Mouse (Mus musculus) thymus, adult 2 months (tissue): Measurements from ENCODE around the gene Kif2b. TPM values are rescaled to one million over a fixed set of nuclear protein-coding genes. Genes with fewer than 3 reads are reported as not detected.

Experiments
- DNase-seq: peaks from one replicate; pipeline ENCODE4 v3.0.0; 2021
- H3K27ac ChIP-seq: fragments of 200-500 bp; 2 replicates; pipeline ENCODE4 v1.5.1; 2012; ENCODE audit warnings: low read length, control low read depth; ENCODE audit not compliant: control insufficient read depth, insufficient read depth
- H3K27me3 ChIP-seq: fragments of 200-500 bp; 2 replicates; pipeline ENCODE4 v1.6.1; 2012; ENCODE audit warnings: mild to moderate bottlenecking, low read length, moderate library complexity, mixed read lengths; ENCODE audit not compliant: control insufficient read depth, insufficient read depth
- H3K36me3 ChIP-seq: fragments of 200-500 bp; 2 replicates; pipeline ENCODE4 v1.6.1; 2012; ENCODE audit warnings: mild to moderate bottlenecking, low read length, moderate library complexity; ENCODE audit not compliant: control insufficient read depth, insufficient read depth
- H3K4me1 ChIP-seq: fragments of 200-500 bp; replicated peaks from 2 replicates; pipeline ENCODE4 v1.6.1; 2012; ENCODE audit warnings: low read length; ENCODE audit not compliant: control insufficient read depth, insufficient read depth
- H3K4me3 ChIP-seq: fragments of 200-500 bp; 2 replicates; pipeline ENCODE4 v1.5.1; 2012; ENCODE audit warnings: mild to moderate bottlenecking, low read length, control low read depth, moderate library complexity; ENCODE audit not compliant: control insufficient read depth, insufficient read depth
- CTCF ChIP-seq: fragments of 200-500 bp; IDR thresholded peaks from 2 replicates; pipeline ENCODE4 v1.5.1; 2012; ENCODE audit warnings: mild to moderate bottlenecking, control low read depth, low read length, moderate library complexity, borderline replicate concordance; ENCODE audit not compliant: control insufficient read depth, poor library complexity, insufficient read depth; ENCODE audit errors: extremely low read depth
- POLR2A ChIP-seq: fragments of 200-500 bp; IDR thresholded peaks from 2 replicates; pipeline ENCODE4 v1.6.1; 2012; ENCODE audit warnings: mild to moderate bottlenecking, low read length, control low read depth, moderate library complexity; ENCODE audit not compliant: control insufficient read depth, poor library complexity, insufficient read depth; ENCODE audit errors: extremely low read depth
- WGBS: fragments of 180-500 bp; shearing (Covaris S2); methylation state at CpG from one replicate; pipeline ENCODE4 v1.1.7; 2018; 5-methylcytosine and 5-hydroxymethylcytosine counted together
- polyA plus RNA-seq: library from polyadenylated mRNA; depleted of rRNA; stranded (reverse); fragments of >200 nt; gene quantifications from 2 replicates; pipeline ENCODE4 v1.2.3, GENCODE M21; 2012; rRNA removed

Gene Kif2b
- polyA plus RNA-seq: not detected in 2 replicates

- WGBS: 89% methylated on average over 9 of the region's 9 CpGs
- no peak for DNase-seq
- TF ChIP-seq POLR2A (no peak), CTCF (no peak)
- Histone ChIP-seq H3K4me3 (no peak within 1 kb of the TSS), H3K27me3 (no peaks in the 10 kb centered on the region), H3K27ac (no peak within 1 kb of the TSS), H3K4me1 (no peaks in the 10 kb centered on the region), H3K36me3 (no peaks in the 10 kb centered on the region)
Measured at GRCm38 (mm10) chr11:91577317-91577716, at the start of gene Kif2b. Gene Kif2b (minus strand): TSS chr11:91577558.

GRCm38 (mm10) chr11:91593088-91593487 is 15.7 kb upstream of the Kif2b start:
- DNase-seq: no peak
- Histone ChIP-seq H3K27me3 (no peaks in the 10 kb centered on the region), H3K36me3 (no peaks in the 10 kb centered on the region), H3K4me3 (no peak overlapping the region), H3K27ac (no peak overlapping the region), H3K4me1 (no peaks in the 10 kb centered on the region)
- TF ChIP-seq CTCF: no peak
- no peak for TF ChIP-seq POLR2A
- WGBS: 91% methylated on average over 3 of the region's 3 CpGs

GRCm38 (mm10) chr11:91576856-91577255 is 502 bp downstream of the Kif2b start:
- WGBS: 96% methylated on average over 19 of the region's 19 CpGs

GRCm38 (mm10) chr11:91575406-91575805 is 2.0 kb downstream of the Kif2b start:
- Histone ChIP-seq H3K27ac (no peak overlapping the region), H3K4me3 (no peak overlapping the region), H3K36me3 (no peaks in the 10 kb centered on the region), H3K27me3 (no peaks in the 10 kb centered on the region), H3K4me1 (no peaks in the 10 kb centered on the region)
- TF ChIP-seq POLR2A (no peak), CTCF (no peak)
- no peak for DNase-seq
- 88% methylated on average over 8 of the region's 8 CpGs for WGBS

More at GRCm38 (mm10) chr11:91576856-91577255, 502 bp downstream of the Kif2b start:
- no peaks in the 10 kb centered on the region for H3K27me3 ChIP-seq
- no peaks in the 10 kb centered on the region for H3K36me3 ChIP-seq
- H3K27ac ChIP-seq: no peak overlapping the region
- no peaks in the 10 kb centered on the region for H3K4me1 ChIP-seq
- DNase-seq: no peak
- H3K4me3 ChIP-seq: no peak overlapping the region
- TF ChIP-seq POLR2A (no peak), CTCF (no peak)

- TF ChIP-seq POLR2A: no peak
- TF ChIP-seq CTCF: no peak
- DNase-seq: no peak
- Histone ChIP-seq H3K36me3 (no peaks in the 10 kb centered on the region), H3K4me1 (no peaks in the 10 kb centered on the region), H3K4me3 (no peak overlapping the region), H3K27me3 (no peaks in the 10 kb centered on the region), H3K27ac (no peak overlapping the region)
- WGBS: 9% methylated on average over 3 of the region's 3 CpGs
Measured at GRCm38 (mm10) chr11:91574477-91574876, 2.9 kb downstream of the Kif2b start.

GRCm38 (mm10) chr11:91530737-91531136 is 46.6 kb downstream of the Kif2b start:
- TF ChIP-seq CTCF (no peak), POLR2A (no peak)
- Histone ChIP-seq H3K4me1 (no peaks in the 10 kb centered on the region), H3K36me3 (no peaks in the 10 kb centered on the region), H3K4me3 (no peak overlapping the region), H3K27me3 (no peaks in the 10 kb centered on the region), H3K27ac (no peak overlapping the region)
- 80% methylated on average over 4 of the region's 4 CpGs for WGBS
- no peak for DNase-seq
